Mouse (Mus musculus): ENCODE data around the gene Ptprb. TPM values are rescaled to one million over a fixed set of nuclear protein-coding genes. Genes with fewer than 3 reads are reported as not detected.

Ptprb gene
- polyA plus RNA-seq, 1 experiment from 2014 or later = 3.4 TPM

GRCm38 (mm10) chr10:116386391-116386885 lies 111.1 kb downstream of the Ptprb start:
- Histone ChIP-seq H3K36me3 (no peaks in the 10 kb centered on the region), H3K9ac (no peak overlapping the region), H3K27me3 (peaks cover 15% of the 10 kb centered on the region), H3K9me3 (no peaks in the 10 kb centered on the region), H3K4me2 (no peak overlapping the region), H3K4me3 (no peak overlapping the region), H3K4me1 (replicated peaks) (peaks cover 24% of the 10 kb centered on the region), H3K27ac (replicated peaks) (0 out of 2 replicates have a peak overlapping the region, but pooled peaks have one; percentile 28)
- WGBS = 39% methylated on average over 7 of the region's 7 CpGs
- ATAC-seq (ENCODE audit: low read depth) = no peak

- peak overlapping the region; percentile 24; the same call in 1 of the 2 replicates for H3K27ac ChIP-seq (replicated peaks)
- H3K36me3 ChIP-seq = no peaks in the 10 kb centered on the region
- peaks cover 18% of the 10 kb centered on the region for H3K4me1 ChIP-seq (replicated peaks)
- H3K9ac ChIP-seq = no peak overlapping the region
- H3K9me3 ChIP-seq = no peaks in the 10 kb centered on the region
- H3K4me2 ChIP-seq = no peak overlapping the region
- ATAC-seq (ENCODE audit: low read depth) = no peak
- WGBS = 15% methylated on average over 6 of the region's 6 CpGs
- H3K27me3 ChIP-seq = peaks cover 7% of the 10 kb centered on the region; the same call in 1 of the 2 replicates
- no peak overlapping the region for H3K4me3 ChIP-seq
Observed at GRCm38 (mm10) chr10:116388840-116389239, 113.5 kb downstream of the Ptprb start.

GRCm38 (mm10) chr10:116393790-116394475 lies 118.6 kb downstream of the Ptprb start:
- H3K9ac ChIP-seq = no peak overlapping the region
- 71% methylated on average over 9 of the region's 9 CpGs for WGBS
- no peak overlapping the region for H3K4me2 ChIP-seq
- H3K36me3 ChIP-seq = no peaks in the 10 kb centered on the region
- no peaks in the 10 kb centered on the region for H3K9me3 ChIP-seq
- H3K27ac ChIP-seq (replicated peaks) = 0 out of 2 replicates have a peak overlapping the region, but pooled peaks have one; percentile 46
- H3K27me3 ChIP-seq = no peaks in the 10 kb centered on the region
- H3K4me3 ChIP-seq = no peak overlapping the region
- no peak for ATAC-seq (ENCODE audit: low read depth)
- peaks cover 20% of the 10 kb centered on the region for H3K4me1 ChIP-seq (replicated peaks)

- Histone ChIP-seq H3K4me1 (replicated peaks) (peaks cover 18% of the 10 kb centered on the region), H3K9ac (no peak overlapping the region), H3K9me3 (no peaks in the 10 kb centered on the region), H3K27ac (replicated peaks) (no peak overlapping the region), H3K36me3 (no peaks in the 10 kb centered on the region), H3K27me3 (no peaks in the 10 kb centered on the region), H3K4me3 (no peak overlapping the region), H3K4me2 (no peak overlapping the region)
- 52% methylated on average over 4 of the region's 4 CpGs for WGBS
- ATAC-seq (ENCODE audit: low read depth) = no peak
Observed at GRCm38 (mm10) chr10:116394585-116394984, 119.3 kb downstream of the Ptprb start.

- Histone ChIP-seq H3K27ac (replicated peaks) (no peak overlapping the region), H3K4me3 (no peak overlapping the region), H3K9me3 (no peaks in the 10 kb centered on the region), H3K27me3 (0 out of 2 replicates have a peak, but pooled peaks cover 5% of the 10 kb centered on the region), H3K4me2 (no peak overlapping the region), H3K4me1 (replicated peaks) (peaks cover 18% of the 10 kb centered on the region), H3K36me3 (no peaks in the 10 kb centered on the region), H3K9ac (no peak overlapping the region)
- WGBS = 86% methylated on average over 5 of the region's 5 CpGs
- no peak for ATAC-seq (ENCODE audit: low read depth)
Observed at GRCm38 (mm10) chr10:116396279-116396678, 121.0 kb downstream of the Ptprb start.

GRCm38 (mm10) chr10:116396966-116397365 lies 121.6 kb downstream of the Ptprb start:
- Histone ChIP-seq H3K4me2 (no peak overlapping the region), H3K9me3 (no peaks in the 10 kb centered on the region), H3K27me3 (0 out of 2 replicates have a peak, but pooled peaks cover 5% of the 10 kb centered on the region), H3K4me3 (no peak overlapping the region), H3K27ac (replicated peaks) (no peak overlapping the region), H3K9ac (no peak overlapping the region), H3K36me3 (no peaks in the 10 kb centered on the region), H3K4me1 (replicated peaks) (peaks cover 18% of the 10 kb centered on the region)
- WGBS = 84% methylated on average over 13 of the region's 13 CpGs
- ATAC-seq (ENCODE audit: low read depth) = no peak

GRCm38 (mm10) chr10:116397573-116397972 lies 122.2 kb downstream of the Ptprb start:
- 0 out of 2 replicates have a peak, but pooled peaks cover 5% of the 10 kb centered on the region for H3K27me3 ChIP-seq
- no peak overlapping the region for H3K9ac ChIP-seq
- peak overlapping the region; percentile 12; the same call in 1 of the 2 replicates for H3K4me3 ChIP-seq

GRCm38 (mm10) chr10:116397973-116398372 lies 122.7 kb downstream of the Ptprb start:
- ATAC-seq (ENCODE audit: low read depth) = no peak
- WGBS = 40% methylated on average over 12 of the region's 12 CpGs
- H3K4me2 ChIP-seq = peak overlapping the region; percentile 48
- H3K36me3 ChIP-seq = no peaks in the 10 kb centered on the region
- 0 out of 2 replicates have a peak, but pooled peaks cover 5% of the 10 kb centered on the region for H3K27me3 ChIP-seq
- no peak overlapping the region for H3K4me3 ChIP-seq
- no peak overlapping the region for H3K27ac ChIP-seq (replicated peaks)
- no peaks in the 10 kb centered on the region for H3K9me3 ChIP-seq
- H3K9ac ChIP-seq = no peak overlapping the region
- peaks cover 18% of the 10 kb centered on the region for H3K4me1 ChIP-seq (replicated peaks)

More at GRCm38 (mm10) chr10:116397573-116397972, 122.2 kb downstream of the Ptprb start:
- Histone ChIP-seq H3K4me1 (replicated peaks) (peaks cover 18% of the 10 kb centered on the region), H3K9me3 (no peaks in the 10 kb centered on the region), H3K27ac (replicated peaks) (no peak overlapping the region), H3K4me2 (peak overlapping the region; percentile 48), H3K36me3 (no peaks in the 10 kb centered on the region)
- WGBS = 31% methylated on average over 14 of the region's 14 CpGs
- no peak for ATAC-seq (ENCODE audit: low read depth)

GRCm38 (mm10) chr10:116402742-116403425 lies 127.6 kb downstream of the Ptprb start:
- Histone ChIP-seq H3K4me2 (no peak overlapping the region), H3K27me3 (0 out of 2 replicates have a peak, but pooled peaks cover 5% of the 10 kb centered on the region), H3K4me1 (replicated peaks) (peaks cover 7% of the 10 kb centered on the region), H3K27ac (replicated peaks) (no peak overlapping the region), H3K4me3 (no peak overlapping the region), H3K9me3 (no peaks in the 10 kb centered on the region), H3K9ac (no peak overlapping the region), H3K36me3 (no peaks in the 10 kb centered on the region)
- 89% methylated on average over 6 of the region's 6 CpGs for WGBS
- no peak for ATAC-seq (ENCODE audit: low read depth)

GRCm38 (mm10) chr10:116403679-116404078 lies 128.4 kb downstream of the Ptprb start:
- WGBS = 74% methylated on average over 4 of the region's 4 CpGs
- Histone ChIP-seq H3K4me3 (no peak overlapping the region), H3K4me1 (replicated peaks) (peaks cover 8% of the 10 kb centered on the region), H3K27me3 (0 out of 2 replicates have a peak, but pooled peaks cover 5% of the 10 kb centered on the region), H3K9ac (no peak overlapping the region), H3K9me3 (no peaks in the 10 kb centered on the region), H3K27ac (replicated peaks) (no peak overlapping the region), H3K4me2 (no peak overlapping the region), H3K36me3 (no peaks in the 10 kb centered on the region)
- no peak for ATAC-seq (ENCODE audit: low read depth)

- no peak for ATAC-seq (ENCODE audit: low read depth)
- Histone ChIP-seq H3K36me3 (no peaks in the 10 kb centered on the region), H3K4me1 (replicated peaks) (peaks cover 8% of the 10 kb centered on the region), H3K27me3 (peaks cover 5% of the 10 kb centered on the region; the same call in 1 of the 2 replicates), H3K9me3 (no peaks in the 10 kb centered on the region), H3K27ac (replicated peaks) (no peak overlapping the region), H3K9ac (no peak overlapping the region), H3K4me2 (no peak overlapping the region), H3K4me3 (no peak overlapping the region)
- WGBS = 92% methylated on average over 6 of the region's 6 CpGs
Observed at GRCm38 (mm10) chr10:116405011-116405410, 129.7 kb downstream of the Ptprb start.
